Mouse (Mus musculus): Measurements from ENCODE around the gene Gcnt2.

- no peak for TF ChIP-seq CTCF (IDR thresholded peaks at IDR 0.05; ENCODE audit: extremely low read depth, insufficient read depth, insufficient read length, insufficient replicate concordance)
- no peak for TF ChIP-seq POLR2A (IDR thresholded peaks at IDR 0.05; ENCODE audit: low read depth, low read length)
Observed at GRCm38 (mm10) chr13:40857281-40857818, 2.2 kb upstream of the Gcnt2 start.

Measured in spleen, adult 2 months (tissue).